Mouse (Mus musculus) liver, embryonic 11.5 days (tissue): ENCODE data around the gene Gm42742. TPM values are rescaled to one million over a fixed set of nuclear protein-coding genes. Genes with fewer than 3 reads are reported as not detected.
A peak's percentile ranks its signal among the peaks of the same experiment; 100 is the strongest.

Experiments used
- ATAC-seq: fragments of 200-750 bp; cut with Nextera tagmentation; replicated peaks from 2 replicates; pipeline ENCODE4 v1.8.0; 2017; ENCODE audit warnings: moderate number of reproducible peaks, mild to moderate bottlenecking, moderate TSS enrichment, moderate library complexity; ENCODE audit not compliant: low FRiP score
- DNase-seq: peaks from one replicate; pipeline ENCODE4 v3.0.0-alpha.2; 2017; ENCODE audit warnings: low spot score
- H3K27ac ChIP-seq: fragments of 300-500 bp; sonication (generic); 2 replicates; pipeline ENCODE4 v1.5.1; 2014; ENCODE audit warnings: mild to moderate bottlenecking, low read depth, low read length, control low read depth
- H3K27me3 ChIP-seq: fragments of 300-500 bp; sonication (generic); replicated peaks from 2 replicates; pipeline ENCODE4 v1.6.1; 2014; ENCODE audit warnings: low read length, mixed read lengths; ENCODE audit not compliant: control insufficient read depth, insufficient read depth
- H3K36me3 ChIP-seq: fragments of 300-500 bp; sonication (generic); 2 replicates; pipeline ENCODE4 v1.6.1; 2014; ENCODE audit warnings: mild to moderate bottlenecking, low read length, moderate library complexity, mixed read lengths; ENCODE audit not compliant: control insufficient read depth, insufficient read depth
- H3K4me1 ChIP-seq: fragments of 300-500 bp; sonication (generic); replicated peaks from 2 replicates; pipeline ENCODE4 v1.6.1; 2014; ENCODE audit warnings: low read length, mixed read lengths; ENCODE audit not compliant: control insufficient read depth, insufficient read depth
- H3K4me2 ChIP-seq: fragments of 300-500 bp; sonication (generic); 2 replicates; pipeline ENCODE4 v1.6.1; 2014; ENCODE audit warnings: mild to moderate bottlenecking, control low read depth, moderate library complexity
- H3K4me3 ChIP-seq: fragments of 300-500 bp; sonication (generic); 2 replicates; pipeline ENCODE4 v1.5.1; 2014; ENCODE audit warnings: low read depth, low read length, control low read depth
- H3K9ac ChIP-seq: fragments of 300-500 bp; sonication (generic); 2 replicates; pipeline ENCODE4 v1.6.1; 2014; ENCODE audit warnings: low read depth, low read length, control low read depth
- H3K9me3 ChIP-seq: fragments of 300-500 bp; sonication (generic); 2 replicates; pipeline ENCODE4 v1.6.1; 2016; ENCODE audit warnings: low read length, inconsistent platforms, mixed read lengths; ENCODE audit not compliant: control insufficient read depth
- WGBS: fragments of 180-500 bp; shearing (Covaris S2); extraction: QIAGEN DNeasy Blood & Tissue Kit; methylation state at CpG from one replicate; pipeline ENCODE4 v1.1.7; 2014; 5-methylcytosine and 5-hydroxymethylcytosine counted together
- polyA plus RNA-seq: library from polyadenylated mRNA; unstranded; fragments of >200 nt; fragmentation: Nextera tagmentation; extraction: Ambion mirVana; gene quantifications from 2 replicates; pipeline ENCODE4 v1.2.1, GENCODE M21; 2014

Gm42742 gene
- polyA plus RNA-seq, 1 experiment from 2014 or later = 52.9 TPM

DNA sequence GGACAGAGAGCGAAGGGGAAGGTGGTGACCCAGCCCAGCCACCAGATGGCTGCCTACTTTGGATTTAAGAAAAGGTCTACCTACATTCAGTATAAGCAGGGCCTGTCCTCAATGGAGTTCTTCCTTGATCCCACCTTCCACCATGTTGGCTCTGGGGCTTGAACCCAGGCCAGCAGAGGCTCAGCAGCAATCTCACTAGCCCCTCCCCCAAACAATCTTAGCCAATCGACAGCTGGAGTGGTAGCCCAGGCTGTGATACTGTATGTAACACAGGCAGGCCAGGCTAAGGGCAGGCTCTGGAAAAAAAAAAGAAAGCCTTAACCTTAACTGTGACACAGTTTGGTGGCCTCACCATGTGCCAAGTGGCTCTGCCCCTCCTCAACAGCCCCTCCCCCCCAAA, 9.2 kb downstream of the Gm42742 start:
- peaks cover 13% of the 10 kb centered on the region for H3K36me3 ChIP-seq
- H3K9me3 ChIP-seq = no peaks in the 10 kb centered on the region
- H3K4me2 ChIP-seq = no peak overlapping the region
- no peak overlapping the region for H3K9ac ChIP-seq
- no peak overlapping the region for H3K4me3 ChIP-seq
- H3K4me1 ChIP-seq = peaks cover 38% of the 10 kb centered on the region
- no peaks in the 10 kb centered on the region for H3K27me3 ChIP-seq
- DNase-seq (no peak), ATAC-seq (no peak)
- 74% methylated on average over 2 of the region's 2 CpGs for WGBS
- H3K27ac ChIP-seq = no peak overlapping the region

DNA sequence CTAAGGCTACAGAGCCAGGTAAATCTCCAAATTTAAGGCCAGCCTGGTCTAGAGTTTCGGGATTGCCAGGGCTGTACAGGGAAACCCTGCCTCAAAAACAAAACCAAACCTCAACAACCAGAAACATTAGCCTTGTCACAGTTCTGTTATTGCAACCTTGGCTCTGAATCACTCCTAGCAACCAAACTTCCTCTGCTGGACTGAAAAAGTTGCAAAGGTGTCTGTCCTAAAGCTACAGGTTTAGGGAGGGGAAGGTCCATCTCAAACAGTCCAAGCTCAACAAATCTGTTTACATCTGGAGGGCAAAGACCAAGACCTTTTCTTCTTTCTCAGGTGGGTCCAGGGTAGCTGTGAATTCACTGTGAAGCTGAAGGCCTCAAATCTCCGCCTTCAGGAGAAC, 9.8 kb downstream of the Gm42742 start:
- Histone ChIP-seq H3K9ac (no peak overlapping the region), H3K27ac (0 out of 2 replicates have a peak overlapping the region, but pooled peaks have one; percentile 41), H3K27me3 (no peaks in the 10 kb centered on the region), H3K36me3 (peaks cover 13% of the 10 kb centered on the region), H3K9me3 (no peaks in the 10 kb centered on the region), H3K4me3 (no peak overlapping the region), H3K4me2 (no peak overlapping the region), H3K4me1 (peaks cover 38% of the 10 kb centered on the region)
- WGBS = 96% methylated on average over 2 of the region's 2 CpGs
- DNase-seq (no peak), ATAC-seq (no peak)

- Histone ChIP-seq H3K9me3 (no peaks in the 10 kb centered on the region), H3K27me3 (no peaks in the 10 kb centered on the region), H3K4me2 (peak overlapping the region; percentile 33; the same call in 1 of the 2 replicates), H3K4me3 (no peak overlapping the region), H3K4me1 (peaks cover 24% of the 10 kb centered on the region), H3K36me3 (peaks cover 7% of the 10 kb centered on the region; the same call in 1 of the 2 replicates), H3K27ac (peak overlapping the region; percentile 95), H3K9ac (peak overlapping the region; percentile 57)
- 84% methylated on average over 17 of the region's 17 CpGs for WGBS
- DNase-seq (no peak), ATAC-seq (no peak)
These were observed 11.4 kb downstream of the Gm42742 start for GRCm38 (mm10) chr7:127009307-127010085.

DNA sequence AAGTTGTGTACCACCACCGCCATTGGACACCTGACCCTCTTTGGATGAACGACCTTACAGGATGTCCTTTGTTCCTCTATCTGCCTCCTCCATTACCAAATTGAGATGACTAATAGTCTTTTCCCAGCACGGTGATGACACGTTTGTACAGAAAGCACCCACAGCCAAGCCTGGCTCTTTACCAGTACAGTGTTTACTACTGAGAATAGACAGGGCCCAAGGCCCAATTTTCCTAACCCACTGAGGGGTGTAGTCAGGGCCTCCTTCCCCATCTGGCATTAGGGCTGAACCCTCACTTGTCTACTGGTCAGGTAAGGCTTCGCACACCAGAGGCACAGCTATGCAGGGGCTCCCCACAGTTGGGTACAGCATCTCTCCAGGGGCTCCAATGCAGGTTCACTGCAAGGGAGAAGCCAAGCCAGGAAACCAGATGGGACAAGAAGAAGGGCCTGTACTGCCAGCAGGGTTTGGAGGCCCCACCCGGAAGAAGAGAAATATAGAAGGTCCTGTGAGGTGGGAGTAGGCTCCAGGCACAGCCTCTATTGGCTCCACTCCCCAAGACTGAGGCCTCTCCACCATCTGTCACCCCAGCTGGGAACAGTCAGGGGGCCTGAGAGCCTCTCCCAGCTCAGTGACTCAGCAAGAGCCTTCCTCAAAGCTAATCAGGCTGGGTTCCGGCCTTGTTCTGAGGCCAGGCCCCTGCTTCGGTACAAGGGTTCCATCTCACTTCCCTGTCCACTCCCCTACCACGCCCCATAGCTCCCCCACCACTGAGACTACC, 12.5 kb downstream of the Gm42742 start:
- H3K27me3 ChIP-seq = no peaks in the 10 kb centered on the region
- peaks cover 18% of the 10 kb centered on the region for H3K4me1 ChIP-seq
- peak; percentile 66 for DNase-seq
- H3K36me3 ChIP-seq = peaks cover 3% of the 10 kb centered on the region; the same call in 1 of the 2 replicates
- H3K4me2 ChIP-seq = peak overlapping the region; percentile 52
- peak overlapping the region; percentile 57 for H3K9ac ChIP-seq
- no peak overlapping the region for H3K4me3 ChIP-seq
- H3K27ac ChIP-seq = peak overlapping the region; percentile 95
- WGBS = 38% methylated on average over 9 of the region's 9 CpGs
- H3K9me3 ChIP-seq = no peaks in the 10 kb centered on the region
- ATAC-seq = peak; percentile 93

DNA sequence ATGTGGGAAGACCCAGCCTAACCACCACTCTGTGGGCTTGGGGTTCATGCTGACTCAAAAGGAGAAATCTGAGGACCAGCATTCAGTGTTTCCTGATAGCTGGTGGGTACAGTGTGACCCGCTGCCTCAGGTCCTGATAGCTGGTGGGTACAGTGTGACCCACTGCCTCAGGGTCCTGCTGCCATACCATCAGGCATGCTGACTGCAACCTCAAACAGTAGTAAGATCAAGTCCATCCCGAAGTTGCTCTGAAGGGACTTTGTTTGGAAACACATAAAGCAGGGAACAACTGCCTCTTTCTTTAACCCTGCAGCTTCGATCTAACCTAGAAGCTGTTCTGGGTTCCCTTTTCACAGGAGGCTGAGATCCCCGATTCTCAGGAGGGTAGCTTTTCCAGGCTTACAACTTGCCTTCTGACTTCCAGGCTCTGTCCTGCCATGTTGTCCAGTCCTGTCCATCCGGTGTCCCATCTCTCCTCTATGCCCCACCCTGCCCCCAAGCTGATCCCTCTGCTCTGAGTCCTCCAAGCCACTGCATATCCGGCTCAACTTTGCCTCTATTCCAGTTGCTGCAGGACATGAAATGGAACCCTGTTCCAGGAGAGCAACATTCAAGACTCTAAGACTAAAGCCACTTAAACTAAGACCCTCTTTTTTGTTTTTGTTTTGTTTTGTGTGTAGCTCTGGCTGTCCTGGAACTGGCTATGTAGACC, 13.4 kb downstream of the Gm42742 start:
- Histone ChIP-seq H3K36me3 (no peaks in the 10 kb centered on the region), H3K4me2 (no peak overlapping the region), H3K27ac (no peak overlapping the region), H3K27me3 (no peaks in the 10 kb centered on the region), H3K9ac (no peak overlapping the region), H3K9me3 (no peaks in the 10 kb centered on the region), H3K4me3 (no peak overlapping the region), H3K4me1 (peaks cover 13% of the 10 kb centered on the region)
- 83% methylated on average over 6 of the region's 6 CpGs for WGBS
- DNase-seq (no peak), ATAC-seq (no peak)

DNA sequence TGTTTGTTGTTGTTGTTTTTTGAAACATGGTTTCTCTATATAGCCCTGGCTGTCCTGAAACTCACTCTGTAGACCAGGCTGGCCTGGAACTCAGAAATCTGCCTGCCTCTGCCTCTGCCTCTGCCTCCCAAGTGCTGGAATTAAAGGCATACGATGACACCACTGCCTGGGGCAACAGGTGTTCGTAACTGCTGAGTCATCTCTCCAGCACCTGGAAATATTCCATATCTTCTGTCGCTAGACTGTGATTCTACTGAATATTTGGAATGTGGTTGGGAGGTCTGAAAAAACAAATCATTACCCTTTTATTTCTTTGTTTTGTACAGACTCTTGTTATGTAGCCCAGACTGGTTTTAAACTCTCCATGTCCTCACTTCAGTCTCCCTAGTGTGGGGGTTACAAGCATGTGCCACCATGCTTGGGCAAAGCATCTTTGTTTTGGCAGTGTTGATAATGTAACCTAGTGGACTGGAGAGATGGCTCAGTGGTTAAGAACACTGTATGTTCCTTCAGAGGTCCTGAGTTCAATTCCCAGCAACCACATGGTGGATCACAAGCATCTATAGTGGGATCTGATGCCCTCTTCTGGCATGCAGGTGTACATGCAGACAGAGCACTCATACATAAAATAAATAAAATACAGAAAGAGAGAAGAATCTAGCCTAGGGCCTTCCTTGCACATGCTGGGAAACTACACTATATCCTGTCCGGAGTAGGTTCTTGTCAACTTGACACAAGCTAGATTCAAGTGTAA, 16.6 kb downstream of the Gm42742 start:
- no peak overlapping the region for H3K9ac ChIP-seq
- WGBS = 82% methylated on average over 4 of the region's 4 CpGs
- no peak for ATAC-seq

DNA sequence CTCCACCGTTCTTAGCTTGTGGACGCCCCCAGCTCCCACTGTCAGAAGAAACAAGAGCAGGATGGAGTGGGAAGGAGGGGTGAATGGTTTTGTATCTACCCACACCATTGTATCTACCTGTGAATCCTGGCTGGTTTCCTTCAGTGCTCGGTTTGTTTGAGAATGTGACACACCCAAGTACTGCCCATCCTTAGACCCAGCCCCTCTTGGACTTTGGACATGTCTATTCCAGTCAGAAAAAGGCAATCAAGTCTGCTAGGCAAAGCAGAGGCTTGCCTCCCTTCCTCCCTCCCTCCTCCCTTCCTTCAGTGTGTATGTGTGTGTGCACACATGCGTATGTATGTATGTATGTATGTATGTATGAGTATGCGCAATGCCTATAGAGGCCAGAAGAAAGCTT, 17.3 kb downstream of the Gm42742 start:
- Histone ChIP-seq H3K27ac (no peak overlapping the region), H3K4me1 (peaks cover 5% of the 10 kb centered on the region), H3K4me2 (no peak overlapping the region), H3K4me3 (no peak overlapping the region), H3K36me3 (no peaks in the 10 kb centered on the region), H3K9me3 (no peaks in the 10 kb centered on the region), H3K27me3 (no peaks in the 10 kb centered on the region), H3K9ac (no peak overlapping the region)
- no peak for ATAC-seq
- WGBS = 82% methylated on average over 5 of the region's 5 CpGs
- no peak for DNase-seq

More for the DNA sequence above, 16.6 kb downstream of the Gm42742 start:
- Histone ChIP-seq H3K9me3 (no peaks in the 10 kb centered on the region), H3K27ac (no peak overlapping the region), H3K4me2 (no peak overlapping the region), H3K4me3 (no peak overlapping the region), H3K36me3 (no peaks in the 10 kb centered on the region), H3K27me3 (no peaks in the 10 kb centered on the region), H3K4me1 (peaks cover 12% of the 10 kb centered on the region)
- DNase-seq = no peak

- ATAC-seq = no peak
- H3K27ac ChIP-seq = no peak overlapping the region
- no peak overlapping the region for H3K9ac ChIP-seq
- WGBS = 61% methylated on average over 10 of the region's 10 CpGs
- H3K27me3 ChIP-seq = no peaks in the 10 kb centered on the region
- DNase-seq = no peak
- no peaks in the 10 kb centered on the region for H3K36me3 ChIP-seq
- no peaks in the 10 kb centered on the region for H3K9me3 ChIP-seq
- H3K4me1 ChIP-seq = no peaks in the 10 kb centered on the region
- no peak overlapping the region for H3K4me3 ChIP-seq
- no peak overlapping the region for H3K4me2 ChIP-seq
These were observed 21.3 kb downstream of the Gm42742 start for GRCm38 (mm10) chr7:126999568-126999967.
